Mouse (Mus musculus): ENCODE data around the gene Pelp1. TPM values are rescaled to one million over a fixed set of nuclear protein-coding genes. Genes with fewer than 3 reads are reported as not detected.

Gene Pelp1
- polyA plus RNA-seq (2015; fragmentation: Nextera tagmentation; extraction: Ambion mirVana), result 11.1 and 13.1 TPM in 2 replicates

GRCm38 (mm10) chr11:70409594-70410296 lies at the start of gene Pelp1:
Gene Pelp1, minus strand, starts transcription at chr11:70410031.
- Histone ChIP-seq H3K4me2 (ENCODE audit: low read depth, low read length) (peak within 1 kb of the TSS; percentile 85), H3K9me3 (replicated peaks; ENCODE audit: control insufficient read depth, low read length) (no peaks in the 10 kb centered on the region), H3K4me1 (ENCODE audit: control insufficient read depth, low read depth, low read length) (peaks cover 20% of the 10 kb centered on the region), H3K36me3 (ENCODE audit: control insufficient read depth, insufficient read depth) (peaks cover 4% of the 10 kb centered on the region; the same call in 1 of the 2 replicates), H3K27ac (ENCODE audit: low read length) (peak within 1 kb of the TSS; percentile 75), H3K4me3 (ENCODE audit: low read depth, low read length) (peak within 1 kb of the TSS; percentile 91), H3K27me3 (ENCODE audit: control insufficient read depth, insufficient read depth, low read depth, low read length) (no peaks in the 10 kb centered on the region), H3K9ac (ENCODE audit: low read depth, low read length) (peak within 1 kb of the TSS; percentile 95)
- under 1% methylated on average over 59 of the region's 59 CpGs for WGBS (ENCODE audit: insufficient replicate concordance)
- ATAC-seq (ENCODE audit: low read depth), result peak; percentile 91

DNA sequence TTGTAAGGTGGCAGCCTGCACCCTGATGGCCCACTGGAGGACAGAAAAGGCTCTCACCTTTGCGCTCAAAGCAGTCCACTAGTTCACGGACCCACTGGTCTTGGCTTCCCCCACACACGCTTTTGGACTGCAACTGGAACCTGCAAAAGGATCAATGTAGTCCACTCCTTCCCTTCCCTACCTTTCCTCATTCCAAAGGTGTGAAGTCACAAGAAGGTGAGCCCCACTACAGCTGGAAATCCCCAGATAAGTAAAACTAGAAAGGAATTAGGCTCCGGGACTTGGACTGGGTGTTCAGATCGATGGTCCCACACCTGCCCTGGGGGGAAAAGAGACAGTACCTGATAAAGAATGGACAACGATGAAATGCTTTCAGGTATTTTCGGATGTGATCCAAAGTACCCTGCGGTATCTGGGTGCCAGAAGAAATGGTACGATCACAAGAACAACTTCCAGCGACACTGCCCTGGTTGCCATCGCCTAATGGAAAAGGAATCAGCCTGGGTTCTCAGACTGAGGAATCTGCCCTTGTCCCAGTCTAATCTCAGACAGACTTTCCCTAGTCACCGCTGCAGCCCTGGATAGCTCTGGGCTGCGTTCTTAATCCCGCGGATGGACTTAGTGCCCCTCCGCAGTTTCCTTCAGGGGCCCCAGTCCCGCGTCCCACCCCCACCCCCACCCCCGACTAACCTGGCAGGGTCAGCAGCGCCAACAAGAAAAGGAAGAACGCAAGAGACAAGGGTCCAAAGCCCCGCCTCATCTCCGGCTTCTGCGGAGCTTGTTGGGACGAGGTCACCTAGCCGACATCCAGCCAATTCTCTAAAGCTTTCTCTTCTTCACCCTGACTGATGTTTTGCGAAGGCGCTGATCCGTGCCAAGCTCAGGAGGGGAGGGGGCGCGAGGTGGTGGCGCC lies 49.1 kb upstream of the Pelp1 start, which contains the start of gene Zmynd15:
Gene Zmynd15, plus strand, starts transcription at position 746 of the 913 bp plus-strand sequence.
- H3K9ac ChIP-seq (ENCODE audit: low read depth, low read length), result peak within 1 kb of the TSS; percentile 35; the same call in 1 of the 2 replicates
- H3K36me3 ChIP-seq (ENCODE audit: control insufficient read depth, insufficient read depth), result no peaks in the 10 kb centered on the region
- peak within 1 kb of the TSS; percentile 61 for H3K4me3 ChIP-seq (ENCODE audit: low read depth, low read length)
- 17% methylated on average over 32 of the region's 32 CpGs for WGBS (ENCODE audit: insufficient replicate concordance)
- H3K9me3 ChIP-seq (replicated peaks; ENCODE audit: control insufficient read depth, low read length), result no peaks in the 10 kb centered on the region
- no peak within 1 kb of the TSS for H3K27ac ChIP-seq (ENCODE audit: low read length)
- no peak for ATAC-seq (ENCODE audit: low read depth)
- H3K4me2 ChIP-seq (ENCODE audit: low read depth, low read length), result peak within 1 kb of the TSS; percentile 72
- H3K4me1 ChIP-seq (ENCODE audit: control insufficient read depth, low read depth, low read length), result no peaks in the 10 kb centered on the region; the same call in 1 of the 2 replicates
- peaks cover 35% of the 10 kb centered on the region for H3K27me3 ChIP-seq (ENCODE audit: control insufficient read depth, insufficient read depth, low read depth, low read length)

DNA sequence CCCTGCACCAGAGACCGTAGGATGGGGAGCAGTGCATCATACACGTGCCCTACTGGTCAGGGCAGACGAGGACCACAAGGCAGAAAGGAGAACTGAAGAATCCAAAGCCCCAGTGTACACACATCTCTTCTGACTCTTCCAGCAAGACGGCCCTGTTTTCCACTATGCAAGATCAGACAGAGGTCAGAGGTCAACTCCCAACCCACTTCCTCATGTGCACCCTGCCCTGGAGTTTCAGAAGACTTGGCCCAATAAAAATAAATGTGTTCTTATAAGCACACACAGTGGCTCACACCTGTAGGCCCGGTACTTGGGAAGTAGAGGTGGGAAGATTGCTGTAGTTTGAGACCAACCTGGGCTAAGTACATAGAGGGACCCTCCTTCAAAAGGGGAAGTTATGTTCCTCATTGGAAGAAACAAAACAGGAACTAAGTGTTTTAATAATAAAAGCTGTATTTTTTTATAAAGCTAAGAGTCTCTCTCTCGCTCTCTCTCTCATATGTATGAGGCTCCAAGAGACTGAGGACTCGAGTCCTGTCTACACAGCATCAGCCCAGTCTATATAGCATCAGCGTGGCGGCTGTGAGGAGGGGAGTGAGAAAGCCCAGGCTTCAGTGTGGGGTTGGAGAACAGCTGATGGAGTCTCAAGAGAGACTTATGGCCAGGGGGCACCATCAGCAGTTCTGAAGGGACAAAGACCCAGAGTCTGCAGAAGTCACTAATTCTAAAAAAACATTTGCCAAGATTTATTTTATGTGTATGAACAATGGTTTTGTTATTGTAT lies 43.6 kb upstream of the Pelp1 start:
- Histone ChIP-seq H3K9ac (ENCODE audit: low read depth, low read length) (no peak overlapping the region), H3K4me1 (ENCODE audit: control insufficient read depth, low read depth, low read length) (peaks cover 17% of the 10 kb centered on the region), H3K27ac (ENCODE audit: low read length) (no peak overlapping the region), H3K9me3 (replicated peaks; ENCODE audit: control insufficient read depth, low read length) (no peaks in the 10 kb centered on the region), H3K4me3 (ENCODE audit: low read depth, low read length) (no peak overlapping the region), H3K36me3 (ENCODE audit: control insufficient read depth, insufficient read depth) (no peaks in the 10 kb centered on the region), H3K4me2 (ENCODE audit: low read depth, low read length) (no peak overlapping the region), H3K27me3 (ENCODE audit: control insufficient read depth, insufficient read depth, low read depth, low read length) (peaks cover under 1% of the 10 kb centered on the region)
- WGBS (ENCODE audit: insufficient replicate concordance), result 70% methylated on average over 9 of the region's 9 CpGs
- no peak for ATAC-seq (ENCODE audit: low read depth)

DNA sequence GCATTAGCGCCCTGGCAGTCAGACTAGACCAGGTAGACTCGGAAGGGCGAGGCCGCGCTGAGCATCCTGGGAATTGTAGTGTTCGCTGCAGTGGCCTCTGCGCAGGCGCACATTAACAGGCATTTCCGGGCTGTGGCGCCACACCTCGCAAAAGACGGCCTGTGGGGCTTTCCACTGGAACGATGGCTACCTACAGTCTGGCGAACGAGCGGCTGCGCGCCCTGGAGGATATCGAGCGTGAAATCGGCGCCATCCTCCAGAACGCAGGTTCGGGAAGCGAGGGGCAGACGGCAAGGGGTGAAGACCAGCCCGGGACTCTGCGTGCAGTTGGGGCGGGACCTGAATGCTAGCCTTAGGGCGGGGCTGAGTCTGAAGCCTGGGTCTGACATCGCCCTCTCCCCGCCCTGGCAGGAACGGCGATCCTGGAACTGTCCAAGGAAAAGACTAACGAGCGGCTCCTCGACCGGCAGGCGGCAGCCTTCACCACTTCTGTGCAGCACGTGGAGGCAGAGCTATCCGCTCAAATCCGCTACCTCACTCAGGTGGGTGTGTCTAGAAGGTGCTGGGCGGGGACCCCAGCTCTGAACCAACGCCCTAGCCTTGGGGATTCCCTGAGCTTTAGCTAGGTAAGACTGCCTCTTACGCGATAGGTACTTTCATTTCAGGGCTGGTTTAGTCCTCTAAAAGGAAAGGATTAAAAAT lies 42.1 kb upstream of the Pelp1 start, which contains the start of gene Med11:
Gene Med11, plus strand, starts transcription at position 123 of the 702 bp plus-strand sequence.
- Histone ChIP-seq H3K27me3 (ENCODE audit: control insufficient read depth, insufficient read depth, low read depth, low read length) (no peaks in the 10 kb centered on the region), H3K4me2 (ENCODE audit: low read depth, low read length) (peak within 1 kb of the TSS; percentile 88), H3K9me3 (replicated peaks; ENCODE audit: control insufficient read depth, low read length) (no peaks in the 10 kb centered on the region), H3K4me3 (ENCODE audit: low read depth, low read length) (peak within 1 kb of the TSS; percentile 74), H3K9ac (ENCODE audit: low read depth, low read length) (peak within 1 kb of the TSS; percentile 80), H3K27ac (ENCODE audit: low read length) (peak within 1 kb of the TSS; percentile 96), H3K36me3 (ENCODE audit: control insufficient read depth, insufficient read depth) (no peaks in the 10 kb centered on the region), H3K4me1 (ENCODE audit: control insufficient read depth, low read depth, low read length) (peaks cover 17% of the 10 kb centered on the region)
- WGBS (ENCODE audit: insufficient replicate concordance), result under 1% methylated on average over 46 of the region's 46 CpGs
- ATAC-seq (ENCODE audit: low read depth), result peak; percentile 93

- H3K4me1 ChIP-seq (ENCODE audit: control insufficient read depth, low read depth, low read length), result peaks cover 19% of the 10 kb centered on the region
- no peak overlapping the region for H3K4me2 ChIP-seq (ENCODE audit: low read depth, low read length)
- H3K27me3 ChIP-seq (ENCODE audit: control insufficient read depth, insufficient read depth, low read depth, low read length), result no peaks in the 10 kb centered on the region
- no peaks in the 10 kb centered on the region for H3K9me3 ChIP-seq (replicated peaks; ENCODE audit: control insufficient read depth, low read length)
- WGBS (ENCODE audit: insufficient replicate concordance), result 78% methylated on average over 2 of the region's 2 CpGs
- no peak overlapping the region for H3K27ac ChIP-seq (ENCODE audit: low read length)
- no peak for ATAC-seq (ENCODE audit: low read depth)
- no peaks in the 10 kb centered on the region for H3K36me3 ChIP-seq (ENCODE audit: control insufficient read depth, insufficient read depth)
- no peak overlapping the region for H3K4me3 ChIP-seq (ENCODE audit: low read depth, low read length)
- no peak overlapping the region for H3K9ac ChIP-seq (ENCODE audit: low read depth, low read length)
Measured at GRCm38 (mm10) chr11:70450926-70451325, 41.1 kb upstream of the Pelp1 start.

- Histone ChIP-seq H3K9me3 (replicated peaks; ENCODE audit: control insufficient read depth, low read length) (no peaks in the 10 kb centered on the region), H3K4me2 (ENCODE audit: low read depth, low read length) (no peak overlapping the region), H3K9ac (ENCODE audit: low read depth, low read length) (no peak overlapping the region), H3K4me1 (ENCODE audit: control insufficient read depth, low read depth, low read length) (peaks cover 15% of the 10 kb centered on the region), H3K4me3 (ENCODE audit: low read depth, low read length) (no peak overlapping the region), H3K27ac (ENCODE audit: low read length) (no peak overlapping the region), H3K36me3 (ENCODE audit: control insufficient read depth, insufficient read depth) (no peaks in the 10 kb centered on the region), H3K27me3 (ENCODE audit: control insufficient read depth, insufficient read depth, low read depth, low read length) (no peaks in the 10 kb centered on the region)
- no peak for ATAC-seq (ENCODE audit: low read depth)
- 25% methylated on average over 1 of the region's 1 CpGs for WGBS (ENCODE audit: insufficient replicate concordance)
Measured at GRCm38 (mm10) chr11:70447373-70447772, 37.5 kb upstream of the Pelp1 start.

- H3K27ac ChIP-seq (ENCODE audit: low read length), result no peak overlapping the region
- WGBS (ENCODE audit: insufficient replicate concordance), result 19% methylated on average over 3 of the region's 3 CpGs
- no peak overlapping the region for H3K4me2 ChIP-seq (ENCODE audit: low read depth, low read length)
- H3K4me1 ChIP-seq (ENCODE audit: control insufficient read depth, low read depth, low read length), result peaks cover 11% of the 10 kb centered on the region
- H3K9ac ChIP-seq (ENCODE audit: low read depth, low read length), result no peak overlapping the region
- no peaks in the 10 kb centered on the region for H3K27me3 ChIP-seq (ENCODE audit: control insufficient read depth, insufficient read depth, low read depth, low read length)
- no peak for ATAC-seq (ENCODE audit: low read depth)
- H3K4me3 ChIP-seq (ENCODE audit: low read depth, low read length), result no peak overlapping the region
- no peaks in the 10 kb centered on the region for H3K9me3 ChIP-seq (replicated peaks; ENCODE audit: control insufficient read depth, low read length)
- no peaks in the 10 kb centered on the region for H3K36me3 ChIP-seq (ENCODE audit: control insufficient read depth, insufficient read depth)
Measured at GRCm38 (mm10) chr11:70446756-70447155, 36.9 kb upstream of the Pelp1 start.

DNA sequence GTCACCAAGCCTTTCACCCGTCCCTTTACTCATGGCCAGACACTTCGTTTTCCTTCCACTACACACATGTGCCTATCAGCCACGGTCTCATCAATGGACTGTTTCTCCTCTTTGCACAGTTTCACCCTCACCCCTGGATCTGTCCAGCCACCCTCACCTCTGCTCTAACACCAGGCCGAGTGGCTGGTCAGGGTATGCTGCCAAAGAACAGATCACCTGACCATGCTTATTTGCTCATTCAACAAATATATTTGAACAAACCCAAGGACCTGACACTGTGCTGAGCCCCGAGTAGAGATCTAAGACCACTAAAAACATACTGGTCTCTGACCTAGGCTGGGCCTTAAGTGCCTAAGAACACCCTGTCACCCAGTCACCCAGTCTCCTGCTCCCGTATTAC lies 34.8 kb upstream of the Pelp1 start:
- Histone ChIP-seq H3K9ac (ENCODE audit: low read depth, low read length) (no peak overlapping the region), H3K4me3 (ENCODE audit: low read depth, low read length) (no peak overlapping the region), H3K9me3 (replicated peaks; ENCODE audit: control insufficient read depth, low read length) (no peaks in the 10 kb centered on the region), H3K4me2 (ENCODE audit: low read depth, low read length) (no peak overlapping the region), H3K27me3 (ENCODE audit: control insufficient read depth, insufficient read depth, low read depth, low read length) (no peaks in the 10 kb centered on the region), H3K36me3 (ENCODE audit: control insufficient read depth, insufficient read depth) (no peaks in the 10 kb centered on the region; the same call in 1 of the 2 replicates), H3K4me1 (ENCODE audit: control insufficient read depth, low read depth, low read length) (peaks cover 7% of the 10 kb centered on the region), H3K27ac (ENCODE audit: low read length) (peak overlapping the region; percentile 61)
- 48% methylated on average over 6 of the region's 6 CpGs for WGBS (ENCODE audit: insufficient replicate concordance)
- peak; percentile 88 for ATAC-seq (ENCODE audit: low read depth)
